ENCODE assay signal across 9 mouse cellular contexts in the genomic region with DNA sequence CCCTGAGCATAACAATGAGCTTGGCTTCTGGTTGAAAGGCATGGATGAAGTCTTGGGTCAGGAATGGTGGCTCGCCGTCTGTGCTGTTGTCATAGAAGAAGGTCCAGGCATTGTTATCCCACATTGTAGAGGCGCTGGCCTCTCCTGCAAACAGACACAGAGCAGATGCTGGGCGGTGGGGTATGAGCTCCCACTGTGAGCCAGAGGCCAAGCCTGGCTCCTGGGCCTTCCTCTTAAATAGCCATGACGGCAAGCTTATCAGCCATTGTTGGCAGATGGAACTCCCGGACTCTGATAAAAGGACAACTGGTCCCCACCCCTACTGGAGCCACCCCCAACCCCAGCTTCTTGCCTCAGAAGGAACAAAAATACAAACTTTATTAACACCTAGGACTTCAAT. TPM values are rescaled to one million over a fixed set of nuclear protein-coding genes. Genes with fewer than 3 reads are reported as not detected.
A peak's percentile ranks its signal among the peaks of the same experiment; 100 is the strongest.
DNase-seq lines count a peak whose midpoint lies in the region; ATAC-seq and TF ChIP-seq lines count a peak whose summit lies in the region.
"Had no signal": no experiment of that assay in that cellular context is flagged by ENCODE, and none has a peak within 500 bp of the region (broad histone marks: within the 10 kb centered on the region; RNA-seq: fewer than 3 reads in every experiment).

No protein-coding gene starts in this region.

- intact Hi-C loops in left cerebral cortex, postnatal 4 days (cut with DNase I) = no loop called here
- intact Hi-C loops in left cerebral cortex, postnatal 14 days (cut with DNase I) = no loop called here

- H3K27ac ChIP-seq in forebrain, embryonic 13.5 days = peak overlapping the region; percentile 20
- no peak overlapping the region for H3K27ac ChIP-seq in liver, postnatal 0 days (ENCODE audit: low read depth)
- H3K27ac ChIP-seq in small intestine, adult 2 months (ENCODE audit: insufficient read depth, low read depth, low read length) = peak overlapping the region; percentile 21; the same call in 1 of the 2 replicates

- ATAC-seq in forebrain, embryonic 13.5 days = 0 out of 2 replicates have a peak, but pooled peaks have one; percentile 24
- peak; percentile 37; the same call in 1 of the 2 replicates for ATAC-seq in liver, postnatal 0 days

- DNase-seq in left cerebral cortex, postnatal 4 days = peak; percentile 78
- DNase-seq in left cerebral cortex, adult 9 months (ENCODE audit: low spot score in 2 of 2) = no peak
- DNase-seq in liver, postnatal 0 days = peak; percentile 19
- DNase-seq in T-cell, adult 2 months (ENCODE audit: low spot score) = no peak
- DNase-seq in left cerebral cortex, postnatal 14 days (ENCODE audit: low spot score in 2 of 2) = no peak
- no peak for DNase-seq in right cerebral cortex, postnatal 10 days (ENCODE audit: low spot score in 2 of 2)
- DNase-seq: kidney, postnatal 36 days had no signal

- no peak for TF ChIP-seq CTCF in liver, postnatal 0 days (IDR thresholded peaks at IDR 0.05; ENCODE audit: low read depth)
- no peak for TF ChIP-seq CTCF in small intestine, adult 2 months (IDR thresholded peaks at IDR 0.05; ENCODE audit: extremely low read depth, insufficient read length, insufficient replicate concordance, low read depth, low read length)

- H3K4me3 ChIP-seq in forebrain, embryonic 13.5 days = no peak overlapping the region
- no peak overlapping the region for H3K4me3 ChIP-seq in liver, postnatal 0 days (ENCODE audit: low read depth, low read length)
- no peak overlapping the region for H3K4me3 ChIP-seq in small intestine, adult 2 months (ENCODE audit: low read depth, low read length)

- peaks cover 26% of the 10 kb centered on the region for H3K36me3 ChIP-seq in forebrain, embryonic 13.5 days (ENCODE audit: poor library complexity, severe bottlenecking)
- H3K36me3 ChIP-seq in liver, postnatal 0 days (replicated peaks; ENCODE audit: insufficient read depth, low read length) = peaks cover 22% of the 10 kb centered on the region
- 0 out of 2 replicates have a peak, but pooled peaks cover 3% of the 10 kb centered on the region for H3K36me3 ChIP-seq in small intestine, adult 2 months (ENCODE audit: control insufficient read depth, insufficient read depth, low read length)

- TF ChIP-seq EP300 in liver, postnatal 0 days (IDR thresholded peaks at IDR 0.05; ENCODE audit: low read depth) = no peak

- 23% methylated on average over 6 of the region's 6 CpGs for WGBS in forebrain, embryonic 13.5 days
- 56% methylated on average over 6 of the region's 6 CpGs for WGBS in liver, postnatal 0 days (ENCODE audit: insufficient replicate concordance)
- whole genome bisulfite sequencing in small intestine, adult 2 months = 65% methylated on average over 6 of the region's 6 CpGs

- peaks cover 22% of the 10 kb centered on the region for H3K4me1 ChIP-seq in forebrain, embryonic 13.5 days
- peaks cover 5% of the 10 kb centered on the region for H3K4me1 ChIP-seq in liver, postnatal 0 days (ENCODE audit: insufficient read depth)
- H3K4me1 ChIP-seq in small intestine, adult 2 months (ENCODE audit: control insufficient read depth, insufficient read depth, insufficient read length, low read length) = peaks cover 6% of the 10 kb centered on the region; the same call in 1 of the 2 replicates

- H3K9ac ChIP-seq in forebrain, embryonic 13.5 days = no peak overlapping the region
- no peak overlapping the region for H3K9ac ChIP-seq in liver, postnatal 0 days (replicated peaks)

- TF ChIP-seq POLR2A in small intestine, adult 2 months (IDR thresholded peaks at IDR 0.05; ENCODE audit: low read depth, low read length) = no peak

- H3K27me3 ChIP-seq in forebrain, embryonic 13.5 days = no peaks in the 10 kb centered on the region
- H3K27me3 ChIP-seq in liver, postnatal 0 days (ENCODE audit: insufficient read depth, low read length) = no peaks in the 10 kb centered on the region
- H3K27me3 ChIP-seq in small intestine, adult 2 months (ENCODE audit: control insufficient read depth, insufficient read depth, low read length) = no peaks in the 10 kb centered on the region

- H3K4me2 ChIP-seq in forebrain, embryonic 13.5 days = no peak overlapping the region
- H3K4me2 ChIP-seq in liver, postnatal 0 days (ENCODE audit: low read depth, low read length) = peak overlapping the region; percentile 38; the same call in 1 of the 2 replicates

- no peaks in the 10 kb centered on the region for H3K9me3 ChIP-seq in forebrain, embryonic 13.5 days (replicated peaks)
- no peaks in the 10 kb centered on the region for H3K9me3 ChIP-seq in liver, postnatal 0 days (ENCODE audit: low read length)

RNA-seq across cellular contexts. Expression of a gene that starts 54.3 kb away (rescaled TPM):
- total RNA-seq in left cerebral cortex, postnatal 4 days (2021) = 10 to 100 TPM; 34.1 to 34.7 TPM
- polyA plus RNA-seq in forebrain, embryonic 13.5 days (2015; fragmentation: Nextera tagmentation; extraction: Ambion mirVana) = 13.6 and 14.7 TPM in 2 replicates
- polyA plus RNA-seq in liver, postnatal 0 days (2015; fragmentation: Nextera tagmentation; extraction: Ambion mirVana) = 4.2 and 5.4 TPM in 2 replicates
- 3.6 and 5.7 TPM in 2 replicates for polyA plus RNA-seq in small intestine, adult 2 months (2012; rRNA removed)
- total RNA-seq in left cerebral cortex, postnatal 14 days (2021) = 10 to 100 TPM; 33.0 to 34.7 TPM

Comparison
In these comparisons a context has a peak if more than half of its experiments do, and no peak if none do; other contexts are left out.
1. DNase-seq: peak in left cerebral cortex, postnatal 4 days (single experiment) and liver, postnatal 0 days (single experiment); none in left cerebral cortex, adult 9 months (0 of 2), T-cell, adult 2 months (single experiment), left cerebral cortex, postnatal 14 days (0 of 2) and right cerebral cortex, postnatal 10 days (0 of 2).